Mouse (Mus musculus): Measurements from ENCODE around the gene Amz1. TPM values are rescaled to one million over a fixed set of nuclear protein-coding genes. Genes with fewer than 3 reads are reported as not detected.

The Amz1 gene
- polyA plus RNA-seq, 1 experiment: 19.1 TPM

DNA sequence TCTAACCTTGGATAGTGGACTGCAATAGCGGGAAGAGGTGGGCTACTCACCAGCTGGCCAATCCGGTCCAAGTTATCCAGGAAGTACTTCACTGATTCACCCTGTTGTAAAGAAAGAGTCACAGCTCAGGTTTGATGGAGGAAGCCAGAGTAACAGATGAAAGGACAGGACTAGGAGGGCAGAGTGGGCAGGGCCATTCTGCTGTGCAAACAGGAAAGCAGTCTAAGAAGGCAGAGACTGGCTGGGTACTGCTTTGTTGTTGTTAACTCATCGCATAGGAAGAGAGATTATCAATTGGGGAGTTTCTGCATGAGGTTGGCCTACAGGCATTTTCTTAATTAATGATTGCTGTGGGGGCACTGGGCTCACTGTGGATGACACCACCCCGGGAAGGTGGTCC lies 38.6 kb downstream of the Amz1 start:
- Histone ChIP-seq H3K27me3 (ENCODE audit: control insufficient read depth, insufficient read depth, low read length) (no peaks in the 10 kb centered on the region), H3K27ac (ENCODE audit: insufficient read depth, low read length) (peak overlapping the region; percentile 40; the same call in 1 of the 2 replicates), H3K4me1 (ENCODE audit: control insufficient read depth, insufficient read depth, insufficient read length) (peaks cover 36% of the 10 kb centered on the region; the same call in 1 of the 2 replicates), H3K4me3 (ENCODE audit: extremely low read depth, insufficient read depth, insufficient read length) (no peak overlapping the region), H3K36me3 (ENCODE audit: control insufficient read depth, insufficient read depth, low read length) (peaks cover 7% of the 10 kb centered on the region)
- 77% methylated on average over 4 of the region's 4 CpGs for WGBS
- TF ChIP-seq POLR2A (IDR thresholded peaks at IDR 0.05; ENCODE audit: low read depth, low read length): no peak
- TF ChIP-seq CTCF (IDR thresholded peaks at IDR 0.05; ENCODE audit: extremely low read depth, insufficient read depth, insufficient read length, insufficient replicate concordance): no peak
- no peak for DNase-seq (ENCODE audit: low read depth in 1 of 2, low spot score in 2 of 2)

DNA sequence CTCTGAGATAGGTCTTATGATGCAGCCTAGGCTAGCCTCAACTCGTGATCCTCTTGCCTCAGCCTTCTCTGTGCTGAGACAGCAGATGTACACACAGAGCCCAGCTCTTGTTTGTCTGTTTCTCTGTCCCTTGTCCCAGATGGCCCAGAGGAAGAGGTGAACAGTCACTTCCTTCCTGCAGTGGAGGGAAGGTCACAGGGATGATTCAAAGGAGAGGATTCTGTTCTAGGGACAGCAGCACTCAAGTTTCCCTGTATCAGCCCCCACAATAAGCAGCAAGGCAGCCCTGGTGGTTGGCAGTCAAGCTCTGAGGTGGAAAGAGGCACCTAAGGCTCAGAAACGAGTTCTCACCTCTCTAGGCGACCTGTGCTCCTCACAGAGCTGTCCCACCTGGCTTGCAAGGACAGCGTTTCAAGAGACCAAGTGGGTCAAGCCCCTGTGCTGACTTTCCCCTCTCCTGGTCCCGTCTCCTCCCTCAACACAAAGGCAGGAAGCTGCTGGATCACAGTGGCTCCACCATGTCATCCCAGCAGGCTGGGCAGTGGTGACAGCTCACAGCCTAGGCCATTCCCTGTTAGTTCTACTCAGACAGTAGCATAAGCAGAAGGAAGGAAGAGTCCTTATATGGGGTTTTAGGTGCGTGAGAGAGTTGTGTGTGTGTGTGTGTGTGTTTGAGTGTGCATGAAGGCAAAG lies 41.1 kb downstream of the Amz1 start:
- H3K27ac ChIP-seq (ENCODE audit: insufficient read depth, low read length): peak overlapping the region; percentile 79
- peaks cover 32% of the 10 kb centered on the region; the same call in 1 of the 2 replicates for H3K4me1 ChIP-seq (ENCODE audit: control insufficient read depth, insufficient read depth, insufficient read length)
- no peak for DNase-seq (ENCODE audit: low read depth in 1 of 2, low spot score in 2 of 2)
- WGBS: 37% methylated on average over 6 of the region's 6 CpGs
- H3K27me3 ChIP-seq (ENCODE audit: control insufficient read depth, insufficient read depth, low read length): no peaks in the 10 kb centered on the region
- H3K36me3 ChIP-seq (ENCODE audit: control insufficient read depth, insufficient read depth, low read length): no peaks in the 10 kb centered on the region; the same call in 1 of the 2 replicates
- TF ChIP-seq POLR2A (IDR thresholded peaks at IDR 0.05; ENCODE audit: low read depth, low read length) (no peak), CTCF (IDR thresholded peaks at IDR 0.05; ENCODE audit: extremely low read depth, insufficient read depth, insufficient read length, insufficient replicate concordance) (no peak)
- no peak overlapping the region for H3K4me3 ChIP-seq (ENCODE audit: extremely low read depth, insufficient read depth, insufficient read length)

DNA sequence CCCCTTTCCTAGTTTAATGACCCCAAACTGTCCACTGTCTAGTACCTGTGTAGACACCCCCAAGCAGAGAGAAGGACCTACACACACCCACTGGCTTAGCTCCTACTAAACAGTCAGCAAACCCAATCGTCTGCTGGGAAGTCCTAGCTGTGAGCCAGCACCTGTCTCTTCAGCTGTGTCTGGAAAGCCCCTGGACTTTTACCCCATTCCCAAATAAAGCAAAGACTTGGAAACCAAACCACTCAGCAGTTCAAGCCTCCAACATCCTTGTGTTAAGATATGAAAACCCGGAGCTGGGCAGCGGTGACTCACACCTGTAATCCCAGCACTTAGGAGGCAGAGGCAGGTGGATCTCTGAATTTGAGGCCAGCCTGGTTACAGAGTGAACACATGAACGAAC lies 42.6 kb downstream of the Amz1 start:
- DNase-seq (ENCODE audit: low read depth in 1 of 2, low spot score in 2 of 2): no peak
- Histone ChIP-seq H3K4me1 (ENCODE audit: control insufficient read depth, insufficient read depth, insufficient read length) (peaks cover 37% of the 10 kb centered on the region; the same call in 1 of the 2 replicates), H3K4me3 (ENCODE audit: extremely low read depth, insufficient read depth, insufficient read length) (no peak overlapping the region), H3K36me3 (ENCODE audit: control insufficient read depth, insufficient read depth, low read length) (no peaks in the 10 kb centered on the region), H3K27ac (ENCODE audit: insufficient read depth, low read length) (no peak overlapping the region), H3K27me3 (ENCODE audit: control insufficient read depth, insufficient read depth, low read length) (no peaks in the 10 kb centered on the region)
- TF ChIP-seq CTCF (IDR thresholded peaks at IDR 0.05; ENCODE audit: extremely low read depth, insufficient read depth, insufficient read length, insufficient replicate concordance): no peak
- no peak for TF ChIP-seq POLR2A (IDR thresholded peaks at IDR 0.05; ENCODE audit: low read depth, low read length)
- WGBS: 88% methylated on average over 4 of the region's 4 CpGs

DNA sequence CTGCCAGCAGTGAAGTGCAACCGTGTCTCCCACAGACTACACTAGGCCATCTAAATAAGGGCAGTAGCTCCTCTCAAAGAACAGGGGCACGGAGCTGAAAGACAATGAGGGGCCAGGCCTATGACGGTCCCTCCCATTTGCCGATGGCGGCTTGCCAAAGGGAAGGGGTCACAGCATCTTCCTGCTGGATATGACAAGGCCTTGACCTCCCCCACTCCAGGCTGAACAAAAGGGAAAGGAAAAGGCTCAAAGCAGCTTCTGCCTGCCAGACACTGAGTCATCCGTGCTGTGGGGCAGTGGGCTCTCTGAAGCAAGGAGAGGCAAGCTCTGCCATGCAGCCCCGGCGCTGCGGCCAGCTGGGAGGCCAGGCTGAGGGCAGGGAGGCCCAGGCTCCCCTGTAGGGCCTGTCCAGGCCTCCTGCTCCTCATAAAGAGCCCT lies 43.8 kb downstream of the Amz1 start:
- Histone ChIP-seq H3K36me3 (ENCODE audit: control insufficient read depth, insufficient read depth, low read length) (no peaks in the 10 kb centered on the region), H3K27ac (ENCODE audit: insufficient read depth, low read length) (peak overlapping the region; percentile 60), H3K4me1 (ENCODE audit: control insufficient read depth, insufficient read depth, insufficient read length) (peaks cover 39% of the 10 kb centered on the region; the same call in 1 of the 2 replicates), H3K4me3 (ENCODE audit: extremely low read depth, insufficient read depth, insufficient read length) (no peak overlapping the region), H3K27me3 (ENCODE audit: control insufficient read depth, insufficient read depth, low read length) (no peaks in the 10 kb centered on the region)
- TF ChIP-seq CTCF (IDR thresholded peaks at IDR 0.05; ENCODE audit: extremely low read depth, insufficient read depth, insufficient read length, insufficient replicate concordance) (no peak), POLR2A (IDR thresholded peaks at IDR 0.05; ENCODE audit: low read depth, low read length) (no peak)
- no peak for DNase-seq (ENCODE audit: low read depth in 1 of 2, low spot score in 2 of 2)
- 67% methylated on average over 9 of the region's 9 CpGs for whole genome bisulfite sequencing

DNA sequence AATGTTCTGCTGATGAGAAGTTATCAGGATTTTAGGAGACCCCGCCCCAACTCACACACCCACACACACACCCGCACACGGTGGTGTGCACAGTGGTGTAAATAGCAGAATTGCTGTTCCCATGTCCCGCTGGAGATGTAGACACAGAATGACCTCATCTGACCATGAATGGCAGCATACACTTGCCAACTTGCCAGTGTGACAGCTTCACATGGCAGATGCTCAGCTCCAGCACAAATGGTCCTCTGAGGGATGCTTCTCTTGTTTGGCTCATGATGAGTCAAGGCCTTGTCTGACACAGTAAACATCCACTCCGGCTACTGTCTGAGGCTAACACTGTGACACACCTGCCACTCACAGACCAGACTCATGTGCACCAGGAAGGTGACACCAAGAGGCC lies 44.4 kb downstream of the Amz1 start:
- WGBS: 78% methylated on average over 5 of the region's 5 CpGs
- Histone ChIP-seq H3K27ac (ENCODE audit: insufficient read depth, low read length) (peak overlapping the region; percentile 60; the same call in 1 of the 2 replicates), H3K27me3 (ENCODE audit: control insufficient read depth, insufficient read depth, low read length) (no peaks in the 10 kb centered on the region), H3K36me3 (ENCODE audit: control insufficient read depth, insufficient read depth, low read length) (no peaks in the 10 kb centered on the region), H3K4me3 (ENCODE audit: extremely low read depth, insufficient read depth, insufficient read length) (no peak overlapping the region), H3K4me1 (ENCODE audit: control insufficient read depth, insufficient read depth, insufficient read length) (peaks cover 35% of the 10 kb centered on the region; the same call in 1 of the 2 replicates)
- TF ChIP-seq CTCF (IDR thresholded peaks at IDR 0.05; ENCODE audit: extremely low read depth, insufficient read depth, insufficient read length, insufficient replicate concordance): no peak
- TF ChIP-seq POLR2A (IDR thresholded peaks at IDR 0.05; ENCODE audit: low read depth, low read length): no peak
- no peak for DNase-seq (ENCODE audit: low read depth in 1 of 2, low spot score in 2 of 2)

DNA sequence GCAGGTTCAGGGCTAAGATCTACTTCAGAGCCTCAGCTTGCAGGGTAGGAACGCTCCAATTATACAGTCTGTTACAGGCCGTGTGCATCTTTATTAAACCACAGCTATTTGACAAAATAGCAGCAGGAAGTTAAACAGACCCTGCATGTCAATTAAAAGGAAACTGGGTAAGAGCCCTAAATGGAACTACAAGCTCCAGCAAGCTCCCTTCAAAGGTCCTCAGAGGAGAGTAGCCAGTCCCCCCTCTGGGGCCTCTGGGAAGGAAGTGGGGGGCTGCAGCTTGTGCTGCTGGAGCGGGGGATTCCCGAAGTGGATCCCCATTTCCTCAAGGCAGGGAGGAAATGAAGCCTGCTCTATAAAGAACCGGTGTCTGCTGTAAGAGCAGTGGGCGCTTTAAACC lies 47.7 kb downstream of the Amz1 start:
- no peak for DNase-seq (ENCODE audit: low read depth in 1 of 2, low spot score in 2 of 2)
- peak overlapping the region; percentile 40 for H3K27ac ChIP-seq (ENCODE audit: insufficient read depth, low read length)
- H3K36me3 ChIP-seq (ENCODE audit: control insufficient read depth, insufficient read depth, low read length): no peaks in the 10 kb centered on the region
- no peak for TF ChIP-seq POLR2A (IDR thresholded peaks at IDR 0.05; ENCODE audit: low read depth, low read length)
- no peak for TF ChIP-seq CTCF (IDR thresholded peaks at IDR 0.05; ENCODE audit: extremely low read depth, insufficient read depth, insufficient read length, insufficient replicate concordance)
- WGBS: 17% methylated on average over 6 of the region's 6 CpGs
- no peak overlapping the region for H3K4me3 ChIP-seq (ENCODE audit: extremely low read depth, insufficient read depth, insufficient read length)
- peaks cover 15% of the 10 kb centered on the region; the same call in 1 of the 2 replicates for H3K4me1 ChIP-seq (ENCODE audit: control insufficient read depth, insufficient read depth, insufficient read length)
- no peaks in the 10 kb centered on the region for H3K27me3 ChIP-seq (ENCODE audit: control insufficient read depth, insufficient read depth, low read length)

DNA sequence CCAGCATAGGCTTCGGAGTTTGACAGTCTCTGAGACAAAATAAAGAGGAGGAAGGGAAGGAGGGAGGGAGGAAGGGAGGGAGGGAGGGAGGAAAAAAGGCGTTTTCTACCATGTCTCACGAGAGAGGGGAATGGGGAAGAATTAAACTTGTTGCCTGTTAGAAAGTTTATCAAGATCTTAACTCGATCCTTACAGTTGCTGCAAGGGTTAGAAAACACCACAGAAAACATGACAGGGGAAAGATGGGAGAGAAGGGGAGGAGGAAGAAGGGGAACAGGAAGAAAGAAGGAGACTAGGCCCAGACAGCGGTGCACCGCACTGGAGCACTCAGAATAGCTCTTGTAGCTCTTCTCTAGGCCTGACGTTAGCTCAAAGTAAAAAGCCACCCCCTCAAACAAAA lies 48.2 kb downstream of the Amz1 start:
- H3K4me1 ChIP-seq (ENCODE audit: control insufficient read depth, insufficient read depth, insufficient read length): peaks cover 15% of the 10 kb centered on the region; the same call in 1 of the 2 replicates
- H3K4me3 ChIP-seq (ENCODE audit: extremely low read depth, insufficient read depth, insufficient read length): no peak overlapping the region
- WGBS: 19% methylated on average over 7 of the region's 7 CpGs

More for the DNA sequence above, 48.2 kb downstream of the Amz1 start:
- no peak for TF ChIP-seq CTCF (IDR thresholded peaks at IDR 0.05; ENCODE audit: extremely low read depth, insufficient read depth, insufficient read length, insufficient replicate concordance)
- no peak for TF ChIP-seq POLR2A (IDR thresholded peaks at IDR 0.05; ENCODE audit: low read depth, low read length)
- Histone ChIP-seq H3K36me3 (ENCODE audit: control insufficient read depth, insufficient read depth, low read length) (no peaks in the 10 kb centered on the region), H3K27me3 (ENCODE audit: control insufficient read depth, insufficient read depth, low read length) (no peaks in the 10 kb centered on the region), H3K27ac (ENCODE audit: insufficient read depth, low read length) (peak overlapping the region; percentile 44)
- no peak for DNase-seq (ENCODE audit: low read depth in 1 of 2, low spot score in 2 of 2)
